Mouse (Mus musculus) stomach, postnatal 0 days (tissue): ENCODE results near the gene Tsr3.

Source experiments
- CTCF ChIP-seq: IDR thresholded peaks from 2 replicates; pipeline ENCODE4 v1.5.1; 2016; ENCODE audit warnings: antibody characterized with exemption, low read depth, mild to moderate bottlenecking, moderate library complexity
- EP300 ChIP-seq: optimal IDR thresholded peaks from 2 replicates; pipeline ENCODE3; 2016; ENCODE audit warnings: antibody characterized with exemption

- TF ChIP-seq EP300 (no peak), CTCF (no peak)
Observed at GRCm38 (mm10) chr17:25211705-25212104, 28.3 kb upstream of the Tsr3 start.
